Mouse (Mus musculus) mesoderm, embryonic 11.5 days (tissue): Measurements from ENCODE around the gene Gas2l2.

Experiments used
- DNase-seq: peaks from one replicate; pipeline ENCODE4 v3.0.0-alpha.2; 2012; ENCODE audit warnings: low read depth, low spot score

The Gas2l2 gene

GRCm38 (mm10) chr11:83394802-83395439, 34.3 kb downstream of the Gas2l2 start:
- no peak for DNase-seq

GRCm38 (mm10) chr11:83393062-83393461, 36.2 kb downstream of the Gas2l2 start:
- DNase-seq: no peak

GRCm38 (mm10) chr11:83383532-83383887, 45.7 kb downstream of the Gas2l2 start:
- no peak for DNase-seq

- peak; percentile 30 for DNase-seq
These were observed 46.3 kb downstream of the Gas2l2 start for GRCm38 (mm10) chr11:83382876-83383531.

- DNase-seq: no peak
These were observed 49.4 kb downstream of the Gas2l2 start for GRCm38 (mm10) chr11:83379745-83380341.
